Mouse (Mus musculus) G1E (cell line): Measurements from ENCODE around the gene Rad18. TPM values are rescaled to one million over a fixed set of nuclear protein-coding genes. Genes with fewer than 3 reads are reported as not detected.

Source experiments
- ATAC-seq: 2 replicates; pipeline ENCODE4 v1.8.0; 2016; ENCODE audit warnings: mild to moderate bottlenecking; ENCODE audit not compliant: insufficient number of reproducible peaks, poor library complexity, low FRiP score, severe bottlenecking; ENCODE audit errors: extremely low read depth
- DNase-seq: peaks from one replicate; pipeline ENCODE4 v3.0.0; 2012; ENCODE audit warnings: low spot score
- H3K27me3 ChIP-seq: 2 replicates; pipeline ENCODE4 v1.6.1; 2012; ENCODE audit warnings: mild to moderate bottlenecking, low read length, inconsistent platforms; ENCODE audit not compliant: insufficient read depth
- H3K36me3 ChIP-seq: replicated peaks from 2 replicates; pipeline ENCODE3; 2012; ENCODE audit warnings: mild to moderate bottlenecking, inconsistent platforms
- H3K4me1 ChIP-seq: 2 replicates; pipeline ENCODE4 v1.6.1; 2012; ENCODE audit warnings: low read depth, low read length, inconsistent platforms, mixed read lengths; ENCODE audit not compliant: insufficient read depth
- H3K4me3 ChIP-seq: 2 replicates; pipeline ENCODE4 v1.5.1; 2012; ENCODE audit warnings: low read depth, mild to moderate bottlenecking, inconsistent platforms, low read length, moderate library complexity, mixed read lengths
- H3K9me3 ChIP-seq: replicated peaks from 2 replicates; pipeline ENCODE4 v1.6.1; 2012; ENCODE audit warnings: inconsistent platforms
- CTCF ChIP-seq: IDR thresholded peaks from 2 replicates; pipeline ENCODE4 v1.5.1; 2012; ENCODE audit warnings: low read depth, low read length, inconsistent platforms, mixed read lengths
- GATA1 ChIP-seq: IDR thresholded peaks from 2 replicates; pipeline ENCODE4 v1.6.1; 2012; ENCODE audit warnings: borderline replicate concordance, low read length, inconsistent platforms, mixed read lengths
- GATA2 ChIP-seq: IDR thresholded peaks from 2 replicates; pipeline ENCODE4 v1.6.1; 2012; ENCODE audit warnings: low read depth, low read length, inconsistent platforms, borderline replicate concordance
- POLR2AphosphoS5 ChIP-seq: IDR thresholded peaks from 2 replicates; pipeline ENCODE4 v1.6.1; 2012; ENCODE audit warnings: low read depth, low read length, inconsistent platforms; ENCODE audit not compliant: insufficient replicate concordance
- TAL1 ChIP-seq: conservative IDR thresholded peaks from 2 replicates; pipeline ENCODE4 v1.6.1; 2012; ENCODE audit warnings: low read depth, low read length, inconsistent platforms, mixed read lengths
- polyA plus RNA-seq: library from polyadenylated mRNA; stranded (reverse); fragments of >175 nt; gene quantifications from 2 replicates; pipeline ENCODE4 v1.2.3, GENCODE M21; 2012
- total RNA-seq, 2 experiments: library from RNA; stranded (forward) in 1 of 2; stranded (reverse) in 1 of 2; fragments of 200-1000 nt in 1 of 2; fragments of >200 nt in 1 of 2; fragmentation: Nextera tagmentation in 1 of 2; gene quantifications; 2 replicates each; pipeline ENCODE4 v1.2.3; 2014 to 2017

Gene Rad18
- total and polyA plus RNA-seq, 3 experiments: 2.7 to 93.8 (median 36.1) TPM

GRCm38 (mm10) chr6:112688033-112688432 lies 8.5 kb downstream of the Rad18 start:
- Histone ChIP-seq H3K27me3 (no peaks in the 10 kb centered on the region), H3K4me1 (peaks cover 16% of the 10 kb centered on the region), H3K4me3 (no peak overlapping the region), H3K9me3 (no peaks in the 10 kb centered on the region), H3K36me3 (peaks cover 82% of the 10 kb centered on the region)
- TF ChIP-seq CTCF: no peak
- TF ChIP-seq GATA2: no peak
- TF ChIP-seq GATA1: no peak
- TF ChIP-seq TAL1: no peak
- DNase-seq (no peak), ATAC-seq (no peak)

DNA sequence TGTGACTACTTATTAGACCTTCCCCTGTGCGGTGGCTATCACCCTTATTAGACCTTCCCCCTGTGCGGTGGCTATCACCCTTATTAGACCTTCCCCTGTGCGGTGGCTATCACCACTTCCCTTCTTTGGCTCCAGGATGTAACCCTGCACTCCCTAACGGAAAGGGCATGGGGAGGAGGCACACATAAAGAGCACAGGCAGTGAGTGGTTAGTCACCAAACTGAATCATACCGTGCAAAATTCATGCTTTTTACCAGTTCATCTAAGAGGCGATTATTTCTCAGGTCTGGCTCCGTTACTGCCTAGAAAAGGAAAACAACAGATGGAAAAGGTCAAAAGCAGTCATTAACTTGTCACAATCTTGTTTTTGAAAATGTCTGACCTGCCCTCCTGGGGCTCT lies 10.0 kb downstream of the Rad18 start:
- DNase-seq (no peak), ATAC-seq (no peak)
- Histone ChIP-seq H3K27me3 (no peaks in the 10 kb centered on the region), H3K4me1 (peaks cover 10% of the 10 kb centered on the region), H3K9me3 (no peaks in the 10 kb centered on the region), H3K4me3 (no peak overlapping the region), H3K36me3 (peaks cover 83% of the 10 kb centered on the region)
- no peak for TF ChIP-seq GATA2
- no peak for TF ChIP-seq TAL1
- TF ChIP-seq GATA1: no peak
- TF ChIP-seq CTCF: no peak
- no peak for TF ChIP-seq POLR2AphosphoS5

DNA sequence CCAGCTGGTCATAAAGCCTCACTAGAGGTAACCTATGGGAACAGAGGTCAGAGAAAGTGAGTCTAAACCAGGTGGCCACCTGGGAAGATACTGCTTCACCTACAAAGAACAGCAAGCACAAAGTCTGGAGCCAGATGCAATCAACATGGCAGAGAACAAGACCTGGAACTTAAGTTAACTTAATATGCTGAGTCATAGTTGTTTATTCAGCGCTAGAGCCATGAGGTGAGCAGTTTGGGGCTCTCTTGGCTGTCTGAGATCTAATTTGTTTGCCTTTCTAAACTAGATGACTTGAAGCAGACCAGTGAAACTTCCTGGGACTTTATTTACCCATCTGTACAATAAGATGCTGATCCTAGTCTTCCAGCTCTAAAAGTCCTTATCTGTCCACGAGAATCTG lies 12.4 kb downstream of the Rad18 start:
- Histone ChIP-seq H3K27me3 (no peaks in the 10 kb centered on the region), H3K4me3 (no peak overlapping the region), H3K4me1 (peaks cover 9% of the 10 kb centered on the region), H3K9me3 (no peaks in the 10 kb centered on the region), H3K36me3 (peaks cover 84% of the 10 kb centered on the region)
- DNase-seq (no peak), ATAC-seq (peak; percentile 40; the same call in 1 of the 2 replicates)
- TF ChIP-seq GATA2 (no peak), POLR2AphosphoS5 (no peak), TAL1 (no peak), GATA1 (no peak), CTCF (no peak)

GRCm38 (mm10) chr6:112632071-112632470 lies 64.4 kb downstream of the Rad18 start:
- Histone ChIP-seq H3K4me3 (no peak overlapping the region), H3K27me3 (no peaks in the 10 kb centered on the region), H3K9me3 (no peaks in the 10 kb centered on the region), H3K36me3 (peaks cover 74% of the 10 kb centered on the region), H3K4me1 (peaks cover 3% of the 10 kb centered on the region; the same call in 1 of the 2 replicates)
- TF ChIP-seq TAL1 (no peak), CTCF (no peak), POLR2AphosphoS5 (no peak)
- ATAC-seq (no peak), DNase-seq (no peak)

GRCm38 (mm10) chr6:112630291-112630690 lies 66.2 kb downstream of the Rad18 start:
- ATAC-seq (no peak), DNase-seq (no peak)
- Histone ChIP-seq H3K9me3 (no peaks in the 10 kb centered on the region), H3K36me3 (peaks cover 76% of the 10 kb centered on the region), H3K4me1 (peaks cover 3% of the 10 kb centered on the region; the same call in 1 of the 2 replicates), H3K4me3 (no peak overlapping the region), H3K27me3 (no peaks in the 10 kb centered on the region)
- no peak for TF ChIP-seq GATA2
- TF ChIP-seq POLR2AphosphoS5: no peak
- no peak for TF ChIP-seq GATA1
- TF ChIP-seq TAL1: no peak
- TF ChIP-seq CTCF: no peak

GRCm38 (mm10) chr6:112628301-112628700 lies 68.2 kb downstream of the Rad18 start:
- TF ChIP-seq GATA1: no peak
- no peak for ATAC-seq
- H3K9me3 ChIP-seq: no peaks in the 10 kb centered on the region
- no peak overlapping the region for H3K4me3 ChIP-seq
- H3K4me1 ChIP-seq: no peaks in the 10 kb centered on the region
- peaks cover 79% of the 10 kb centered on the region for H3K36me3 ChIP-seq
- DNase-seq: no peak
- H3K27me3 ChIP-seq: no peaks in the 10 kb centered on the region

DNA sequence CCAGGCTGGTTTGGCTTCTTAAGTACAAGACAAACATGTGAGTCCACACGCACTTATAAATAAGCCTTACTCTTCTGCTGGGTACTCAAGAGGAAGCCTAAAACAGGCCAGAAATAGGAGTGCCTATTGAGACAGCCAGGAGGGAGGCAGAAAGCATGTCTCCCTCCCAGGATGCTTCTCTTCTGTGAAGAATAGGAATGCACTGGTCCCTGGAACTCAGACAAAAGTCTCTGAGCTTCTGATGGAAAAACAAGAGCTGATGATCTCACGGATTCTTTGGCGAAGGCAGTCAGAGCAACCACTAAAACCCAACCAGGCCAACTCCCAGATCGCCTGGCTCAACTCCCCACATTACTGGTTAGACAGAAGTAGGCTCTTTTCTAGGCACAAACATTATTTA lies 74.2 kb downstream of the Rad18 start:
- no peaks in the 10 kb centered on the region for H3K4me1 ChIP-seq
- DNase-seq (no peak), ATAC-seq (no peak)
- TF ChIP-seq POLR2AphosphoS5 (no peak), TAL1 (no peak), CTCF (no peak), GATA1 (no peak), GATA2 (no peak)
- no peak overlapping the region for H3K4me3 ChIP-seq
- no peaks in the 10 kb centered on the region for H3K9me3 ChIP-seq
- H3K27me3 ChIP-seq: no peaks in the 10 kb centered on the region
- H3K36me3 ChIP-seq: peaks cover 85% of the 10 kb centered on the region
